Mouse (Mus musculus) fibroblast of lung, adult 2 months (primary cell): ENCODE data around the gene Clstn1.

ENCODE experiments used
- DNase-seq: peaks from one replicate; pipeline ENCODE4 v3.0.0-alpha.2; 2011; ENCODE audit warnings: low read depth

Clstn1 gene

GRCm38 (mm10) chr4:149675378-149676261, 89.4 kb downstream of the Clstn1 start:
- DNase-seq: no peak

- DNase-seq: no peak
These were observed 91.7 kb downstream of the Clstn1 start for GRCm38 (mm10) chr4:149678006-149678405.

GRCm38 (mm10) chr4:149679056-149679770, 92.9 kb downstream of the Clstn1 start:
- no peak for DNase-seq

GRCm38 (mm10) chr4:149683875-149684274, 97.6 kb downstream of the Clstn1 start:
- DNase-seq: no peak

GRCm38 (mm10) chr4:149684841-149685623, 98.8 kb downstream of the Clstn1 start:
- DNase-seq: no peak

- no peak for DNase-seq
These were observed 102.6 kb downstream of the Clstn1 start for GRCm38 (mm10) chr4:149688861-149689260.

GRCm38 (mm10) chr4:149689822-149690700, 103.8 kb downstream of the Clstn1 start:
- no peak for DNase-seq

- no peak for DNase-seq
These were observed 104.6 kb downstream of the Clstn1 start for GRCm38 (mm10) chr4:149690828-149691280.

- DNase-seq: no peak
These were observed 105.1 kb downstream of the Clstn1 start for GRCm38 (mm10) chr4:149691368-149691767.

GRCm38 (mm10) chr4:149696189-149696971, 110.1 kb downstream of the Clstn1 start:
- DNase-seq: no peak

- DNase-seq: no peak
These were observed 111.4 kb downstream of the Clstn1 start for GRCm38 (mm10) chr4:149697506-149698196.

- no peak for DNase-seq
These were observed 112.0 kb downstream of the Clstn1 start for GRCm38 (mm10) chr4:149698197-149698821.
